Mouse (Mus musculus) monocyte, adult 5-6 weeks (primary cell): ENCODE data around the gene Plcb1. TPM values are rescaled to one million over a fixed set of nuclear protein-coding genes. Genes with fewer than 3 reads are reported as not detected.

Experiments used
- ATAC-seq: fragments of 153-309, 156-312 bp; replicated peaks from 2 replicates; pipeline ENCODE4 v1.8.0; 2017; ENCODE audit warnings: mild to moderate bottlenecking; ENCODE audit not compliant: low TSS enrichment, insufficient number of reproducible peaks, severe bottlenecking, poor library complexity, low FRiP score
- total RNA-seq: library from RNA; stranded (forward); fragments of 200-1000, 200-491, 200-594 nt; gene quantifications from 3 replicates; pipeline ENCODE4 v1.2.3, GENCODE M21; 2017

Plcb1 gene
- total RNA-seq, 1 experiment from 2014 or later, result 5.5 TPM

- no peak for ATAC-seq
These were observed 320.8 kb downstream of the Plcb1 start for GRCm38 (mm10) chr2:135106649-135107048.

GRCm38 (mm10) chr2:135108607-135109006 lies 322.7 kb downstream of the Plcb1 start:
- no peak for ATAC-seq

GRCm38 (mm10) chr2:135114501-135115128 lies 328.7 kb downstream of the Plcb1 start:
- no peak for ATAC-seq

- ATAC-seq, result no peak
These were observed 337.2 kb downstream of the Plcb1 start for GRCm38 (mm10) chr2:135123057-135123456.

DNA sequence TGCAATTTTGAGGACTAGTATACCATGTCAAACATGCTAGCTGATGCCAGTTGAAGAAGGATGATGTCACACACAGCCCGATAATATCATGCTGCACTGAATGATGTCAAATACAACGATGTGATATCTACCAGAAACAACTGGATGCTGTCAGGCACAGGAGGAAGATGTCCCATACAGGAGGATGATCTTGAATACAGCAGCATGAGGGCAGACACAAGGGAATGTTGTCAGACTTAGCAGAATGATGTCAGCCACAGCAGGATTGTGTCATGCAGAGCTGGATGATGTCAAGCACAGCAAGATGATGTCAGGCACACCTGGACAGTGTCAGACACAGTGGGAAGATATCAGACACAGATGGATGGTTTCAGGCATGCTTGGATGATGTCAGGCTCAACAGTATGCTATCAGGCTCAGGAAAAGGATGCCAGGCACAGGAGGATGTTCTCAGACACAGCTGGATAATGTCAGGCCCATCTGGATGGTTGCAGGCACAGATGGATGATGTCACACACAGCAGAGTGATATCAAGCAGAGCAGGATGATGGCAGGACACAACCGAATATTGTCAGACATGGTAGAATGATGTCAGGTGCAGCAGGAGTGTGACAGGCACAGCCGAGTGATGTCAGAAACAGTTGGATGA lies 338.0 kb downstream of the Plcb1 start:
- ATAC-seq, result no peak

DNA sequence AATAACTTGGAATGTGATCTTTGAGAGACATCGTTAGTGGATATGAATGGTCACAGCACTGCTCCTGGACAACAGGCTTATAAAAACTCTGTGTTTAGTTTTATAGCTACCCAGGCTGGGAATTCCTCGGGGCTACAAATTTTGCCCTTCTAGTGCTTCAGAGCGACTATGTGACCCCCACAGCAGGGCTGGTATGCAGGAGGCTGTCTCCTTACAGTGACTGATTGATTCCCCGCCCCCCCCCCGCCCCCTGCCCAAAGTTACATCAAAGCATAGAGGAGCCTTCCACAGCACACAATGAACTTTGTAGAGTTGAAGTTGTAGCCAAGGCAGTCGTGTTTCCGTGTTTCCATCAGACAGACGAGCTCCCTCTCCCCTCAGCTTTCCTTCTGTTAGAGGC lies 354.7 kb downstream of the Plcb1 start:
- ATAC-seq, result no peak

DNA sequence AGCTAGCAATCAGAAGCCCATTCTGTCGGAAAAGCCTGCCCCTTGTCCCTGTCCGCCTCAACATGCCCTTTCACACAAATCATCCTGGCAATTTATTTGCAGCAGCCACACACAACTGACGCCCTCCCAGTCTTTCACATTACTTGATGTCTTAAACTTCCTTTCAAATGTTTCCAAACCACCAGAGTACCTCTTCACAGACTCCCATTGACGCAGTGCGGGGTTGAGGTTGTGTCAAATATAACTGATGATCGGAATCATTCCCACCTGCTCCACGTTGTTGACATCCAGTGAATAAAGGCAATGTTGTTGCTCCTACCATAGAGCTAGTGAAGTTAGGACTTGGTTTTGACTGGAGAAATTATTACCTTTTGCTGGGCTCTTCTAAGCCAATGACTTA lies 366.4 kb downstream of the Plcb1 start:
- ATAC-seq, result no peak

GRCm38 (mm10) chr2:135153248-135153647 lies 367.4 kb downstream of the Plcb1 start:
- no peak for ATAC-seq

DNA sequence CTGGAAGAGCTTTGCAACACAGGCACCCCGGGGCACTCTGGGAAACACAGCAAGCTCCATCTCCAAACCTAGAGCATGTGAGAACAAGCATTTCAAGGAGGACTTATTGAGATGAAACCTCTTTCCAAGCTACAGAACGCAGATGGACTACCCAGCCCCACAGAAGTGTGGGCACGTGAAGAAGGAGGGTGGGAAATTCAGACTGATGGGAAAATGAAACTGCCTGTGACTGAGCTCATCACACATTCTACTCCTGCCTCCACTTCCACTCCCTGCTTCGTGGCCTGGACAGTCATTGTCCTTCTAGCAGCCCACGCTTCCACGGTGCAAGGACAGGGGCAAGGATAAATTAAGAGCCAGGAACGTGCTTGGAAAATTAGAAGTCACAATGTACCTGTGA lies 370.2 kb downstream of the Plcb1 start:
- no peak for ATAC-seq

DNA sequence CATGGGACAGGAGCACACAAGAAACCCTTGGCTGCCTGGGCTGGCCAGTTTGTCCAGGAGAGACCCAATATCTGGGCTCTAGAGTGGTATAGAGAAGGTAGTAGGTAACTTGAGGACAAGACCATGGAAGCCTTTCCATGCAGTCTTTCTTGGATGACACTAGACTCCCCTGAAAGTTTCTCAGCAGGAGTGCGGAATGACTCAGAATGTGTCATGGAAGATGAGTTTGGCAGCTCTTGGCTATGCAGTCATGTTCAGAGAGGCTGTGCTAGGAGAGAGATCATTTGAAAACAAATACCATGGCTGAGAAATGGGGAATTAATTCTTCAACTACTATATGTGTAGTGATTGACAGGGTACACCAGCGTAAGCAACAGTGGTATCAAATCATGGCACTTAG lies 372.1 kb downstream of the Plcb1 start:
- ATAC-seq, result no peak

GRCm38 (mm10) chr2:135161673-135162072 lies 375.8 kb downstream of the Plcb1 start:
- no peak for ATAC-seq

GRCm38 (mm10) chr2:135165512-135165911 lies 379.6 kb downstream of the Plcb1 start:
- ATAC-seq, result no peak

GRCm38 (mm10) chr2:135175544-135175943 lies 389.7 kb downstream of the Plcb1 start:
- ATAC-seq, result no peak

GRCm38 (mm10) chr2:135187659-135188058 lies 401.8 kb downstream of the Plcb1 start:
- no peak for ATAC-seq

DNA sequence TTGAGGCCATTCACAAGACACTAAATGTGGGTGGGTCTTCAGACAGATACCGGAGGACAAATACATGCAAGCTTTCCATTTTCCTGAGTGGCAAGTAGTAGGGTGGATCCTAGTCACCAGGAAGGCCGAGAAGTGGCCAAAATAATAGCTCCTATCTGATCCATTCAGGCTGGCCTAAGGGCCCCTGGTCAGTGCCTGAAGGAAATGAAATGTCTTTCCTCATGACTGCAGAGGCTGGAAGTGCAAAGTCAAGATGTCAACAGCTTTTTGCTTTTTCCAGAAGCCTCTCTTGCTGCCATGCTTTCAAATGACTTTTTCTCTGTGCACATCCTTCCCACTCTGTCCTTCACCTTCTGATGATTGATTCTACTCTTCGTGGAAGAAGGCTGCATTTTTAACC lies 415.0 kb downstream of the Plcb1 start:
- no peak for ATAC-seq

GRCm38 (mm10) chr2:135202390-135202789 lies 416.5 kb downstream of the Plcb1 start:
- ATAC-seq, result no peak

- no peak for ATAC-seq
These were observed 418.6 kb downstream of the Plcb1 start for GRCm38 (mm10) chr2:135204141-135205120.

DNA sequence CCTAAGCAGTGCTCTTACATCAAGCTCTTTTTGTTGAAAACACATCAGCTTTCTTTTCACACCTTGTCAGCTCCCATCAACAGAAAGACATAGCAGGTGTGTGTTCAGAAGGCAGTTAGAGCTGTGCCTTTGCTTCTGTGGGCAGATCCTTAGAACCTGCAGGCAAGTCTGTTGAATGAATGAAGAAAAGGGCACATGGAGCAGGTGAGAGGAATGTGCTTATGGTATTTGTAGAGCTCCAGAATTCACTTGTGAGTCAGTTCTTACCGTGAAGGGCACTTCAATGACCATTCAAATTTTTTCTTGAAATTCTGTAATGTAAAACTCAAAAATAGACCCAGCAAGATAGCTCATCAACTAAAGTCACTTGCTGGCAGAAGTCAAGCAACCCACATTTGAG lies 423.0 kb downstream of the Plcb1 start:
- ATAC-seq, result no peak

DNA sequence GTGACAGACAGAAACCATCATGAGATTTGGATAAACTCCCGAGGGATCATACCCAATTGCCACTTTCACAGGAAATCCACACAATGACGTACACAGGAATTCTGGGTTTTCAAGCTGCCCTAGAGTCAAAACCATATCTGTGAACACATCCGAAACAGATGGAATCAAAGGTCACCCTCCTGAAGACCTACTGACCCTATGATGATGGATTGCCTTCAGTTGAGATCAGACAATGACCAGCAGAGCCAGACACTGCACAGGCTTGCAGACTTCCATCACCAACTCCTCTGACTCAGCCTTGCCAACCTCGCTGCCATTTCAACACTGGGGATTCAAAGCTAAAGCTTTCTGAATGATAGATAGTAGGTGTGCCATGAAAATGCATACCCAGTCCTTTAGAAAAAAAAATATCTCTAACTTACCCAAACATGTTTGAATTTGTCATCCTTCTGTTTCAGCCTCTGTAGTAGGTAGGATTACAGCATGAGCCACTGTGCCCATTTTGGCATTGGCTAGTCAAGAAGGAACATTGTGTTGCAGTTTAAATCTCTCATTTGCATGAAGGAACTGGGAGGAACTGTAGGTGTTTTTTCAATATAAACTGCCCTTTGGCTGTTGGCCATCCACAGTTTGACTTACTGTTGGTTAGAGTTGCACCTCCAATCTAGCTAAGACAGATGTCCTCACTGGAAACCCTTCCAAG lies 429.0 kb downstream of the Plcb1 start:
- ATAC-seq, result no peak
